Mouse (Mus musculus): Measurements from ENCODE around the gene Fcf1. TPM values are rescaled to one million over a fixed set of nuclear protein-coding genes. Genes with fewer than 3 reads are reported as not detected.
A peak's percentile ranks its signal among the peaks of the same experiment; 100 is the strongest.

The Fcf1 gene
- polyA plus RNA-seq (2017; shearing (Covaris generic)): 100 to 1,000 TPM; 194 to 216 (median 195) TPM

- peak; percentile 77 for ATAC-seq
Measured at GRCm38 (mm10) chr12:84970428-84971096, at the start of gene Fcf1, which contains the start of gene Arel1. Fcf1 (plus strand) TSS chr12:84970897. Arel1 (minus strand) TSS chr12:84970900.

DNA sequence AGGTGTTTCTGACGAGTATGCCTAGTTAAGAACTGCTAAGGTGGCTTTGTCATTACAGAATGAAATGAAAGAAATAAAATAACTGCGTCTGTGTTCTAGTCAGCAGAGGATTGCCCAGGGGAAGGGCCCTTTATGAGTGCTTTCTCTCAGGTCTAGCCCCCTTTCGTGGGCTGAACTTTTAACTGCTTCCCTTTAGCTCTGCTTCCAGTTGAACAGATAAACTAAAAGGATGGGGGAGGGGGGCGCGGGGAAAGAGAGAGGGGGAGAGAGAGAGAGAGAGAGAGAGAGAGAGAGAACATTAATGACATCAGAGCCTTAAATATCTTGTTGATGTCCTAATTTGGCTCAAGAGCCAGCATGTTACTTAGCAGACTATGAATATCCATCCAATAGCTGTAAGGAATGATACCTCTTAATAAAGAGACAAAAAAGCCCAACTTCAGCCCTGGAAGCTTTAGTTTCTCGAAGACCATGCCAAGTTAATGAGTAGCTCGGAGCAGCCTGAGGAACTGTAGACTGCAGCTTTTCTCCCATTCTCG is 48.7 kb upstream of the Fcf1 start:
- no peak for ATAC-seq

- ATAC-seq: no peak
Measured at GRCm38 (mm10) chr12:84924324-84924723, 46.4 kb upstream of the Fcf1 start.

- no peak for ATAC-seq
Measured at GRCm38 (mm10) chr12:84926542-84926941, 44.2 kb upstream of the Fcf1 start.

- no peak for ATAC-seq
Measured at GRCm38 (mm10) chr12:84932210-84932609, 38.5 kb upstream of the Fcf1 start.

DNA sequence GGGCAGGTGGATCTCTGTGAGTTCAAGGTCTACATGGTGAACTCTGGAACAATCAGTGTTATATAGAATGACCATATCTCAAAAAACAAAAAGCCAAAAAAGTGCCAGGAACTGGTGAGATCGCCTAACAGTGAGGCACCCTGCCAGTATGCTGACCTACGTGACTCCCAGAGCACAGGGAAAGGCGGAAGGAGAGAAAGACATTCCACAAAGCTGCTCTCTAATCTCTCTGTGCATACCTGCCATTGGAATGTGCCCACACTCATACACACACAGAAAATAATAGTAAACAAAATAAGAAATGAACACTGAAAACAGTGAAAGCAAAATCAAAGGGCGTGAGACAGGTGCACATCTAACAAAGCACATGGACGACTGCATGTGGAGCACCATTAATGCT is 35.4 kb upstream of the Fcf1 start:
- ATAC-seq: no peak

GRCm38 (mm10) chr12:84939117-84939516 is 31.6 kb upstream of the Fcf1 start:
- no peak for ATAC-seq

DNA sequence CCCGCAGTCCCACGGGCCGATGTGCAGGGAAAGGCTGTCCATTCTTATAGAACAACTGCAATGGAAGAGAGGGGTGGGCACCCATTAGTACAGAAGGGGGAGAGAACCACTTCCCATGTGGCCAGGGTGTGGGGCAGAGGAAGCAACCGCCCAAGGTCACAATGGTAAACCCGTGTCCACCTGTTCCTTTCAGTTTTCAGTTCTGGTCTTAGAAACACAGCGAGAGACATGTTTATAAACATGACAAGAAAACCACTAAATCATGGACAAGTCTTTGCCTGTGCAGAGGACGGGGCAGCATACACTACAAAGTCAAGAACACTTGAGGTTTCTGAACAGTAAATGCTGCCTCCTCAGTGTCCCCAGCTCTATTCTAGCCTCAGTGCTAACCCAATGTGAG is 30.4 kb upstream of the Fcf1 start:
- no peak for ATAC-seq

GRCm38 (mm10) chr12:84941717-84942116 is 29.0 kb upstream of the Fcf1 start:
- no peak for ATAC-seq

DNA sequence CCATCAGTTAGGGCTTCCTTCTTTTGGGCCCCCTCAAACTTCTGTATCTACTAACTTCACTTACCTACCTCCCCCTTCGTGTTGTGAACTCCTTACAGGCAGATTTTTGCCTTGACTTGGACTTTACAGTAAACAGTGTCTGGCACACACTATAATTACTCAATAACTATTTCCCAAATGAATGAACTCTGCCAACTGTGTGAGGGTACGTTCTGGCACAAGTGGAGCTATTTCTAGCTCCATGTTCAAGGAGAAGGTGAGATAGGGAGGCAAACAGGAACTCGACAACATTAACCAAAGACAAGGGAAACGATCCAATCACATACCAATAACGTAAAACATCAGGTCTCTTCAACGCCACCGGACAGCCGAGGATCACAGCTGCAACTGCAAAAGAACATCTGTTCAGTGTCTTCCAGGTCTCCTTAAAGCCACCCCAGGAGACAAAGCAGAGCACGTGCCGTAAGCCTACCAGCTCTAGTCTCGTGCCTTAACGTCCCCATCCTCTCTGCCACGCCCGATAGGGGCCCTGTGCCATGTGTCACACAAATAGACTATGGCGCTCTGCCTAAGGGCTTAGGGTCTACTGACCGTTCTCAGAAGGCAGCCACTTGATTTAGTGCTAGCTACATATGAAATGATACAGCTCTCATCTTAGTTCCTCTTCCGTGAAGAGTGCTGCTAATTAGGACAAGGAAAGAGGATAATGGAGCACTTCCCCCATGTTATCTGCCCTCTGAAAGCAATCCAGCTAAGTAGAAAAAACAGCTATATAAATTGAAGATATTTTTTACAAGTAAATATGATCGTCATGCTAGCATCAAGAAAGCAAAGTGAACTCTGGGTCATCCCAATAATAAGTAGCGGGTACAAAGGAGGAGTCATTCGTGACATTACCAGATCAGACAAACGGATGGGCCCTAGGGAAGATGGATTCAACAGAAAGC is 27.4 kb upstream of the Fcf1 start:
- no peak for ATAC-seq

DNA sequence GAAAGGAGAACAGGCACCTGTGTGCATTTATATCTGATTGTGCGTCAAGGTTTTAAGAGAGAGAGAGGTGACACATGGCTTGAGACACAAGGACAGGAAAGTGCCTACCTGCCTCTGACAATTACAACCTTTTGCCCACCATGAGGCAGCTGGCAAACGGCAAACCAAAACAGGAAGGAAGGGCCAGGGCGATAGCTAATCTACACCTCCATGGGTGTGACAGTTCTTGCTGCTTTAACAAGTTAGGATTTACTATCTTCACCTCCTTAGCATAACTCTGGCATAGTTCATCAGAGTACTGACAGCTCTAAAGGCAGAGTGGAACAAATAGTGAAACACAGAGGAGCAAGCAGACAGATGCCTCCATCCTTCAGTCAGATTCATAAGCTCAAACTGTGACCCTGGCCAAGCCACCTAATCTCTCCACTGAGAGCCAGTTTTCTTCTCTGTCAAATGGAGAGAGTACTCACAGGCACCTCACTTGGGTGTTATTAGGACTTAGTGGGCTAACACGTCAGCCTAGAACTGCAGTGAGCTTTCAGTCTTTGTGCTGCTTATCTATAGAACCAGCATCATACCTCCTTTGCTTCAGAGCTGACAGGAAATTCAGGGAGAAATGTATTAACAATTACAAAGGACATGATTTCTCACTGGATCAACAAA is 26.4 kb upstream of the Fcf1 start:
- no peak for ATAC-seq

DNA sequence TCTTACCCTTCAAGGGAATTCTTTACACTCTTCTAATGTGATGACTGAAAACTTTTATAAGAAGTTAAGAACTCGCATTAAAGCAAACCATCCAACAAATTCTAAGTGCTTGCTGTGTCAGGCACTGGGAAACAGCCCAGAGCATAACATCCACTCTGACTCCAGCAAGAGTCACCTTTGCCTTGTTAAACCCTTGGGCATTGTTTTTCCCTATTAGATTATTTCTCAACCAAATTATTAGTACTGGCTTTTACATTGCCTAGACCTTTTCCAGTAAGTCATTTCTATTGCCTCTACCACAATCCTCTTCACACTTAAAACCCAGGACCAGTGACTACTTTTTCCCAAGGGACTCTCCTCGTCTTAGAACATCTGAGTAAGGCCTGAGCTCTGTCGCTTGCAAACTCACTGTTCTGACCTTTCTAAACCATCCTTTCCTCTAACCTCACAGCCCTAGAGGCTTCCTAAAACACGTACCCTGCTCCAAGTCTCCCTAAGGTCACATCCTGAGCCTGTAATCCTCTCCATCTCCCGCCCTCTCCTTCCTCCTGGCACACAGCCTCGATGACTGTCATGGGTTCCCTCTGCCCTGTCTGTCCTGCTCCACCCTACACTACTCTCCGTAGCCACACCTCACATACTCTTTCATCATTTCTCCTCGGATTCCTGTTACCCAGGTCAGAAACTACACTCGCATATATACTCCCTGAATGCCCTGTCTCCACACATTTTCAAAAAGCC is 25.7 kb upstream of the Fcf1 start:
- no peak for ATAC-seq

GRCm38 (mm10) chr12:84947894-84948583 is 22.7 kb upstream of the Fcf1 start:
- no peak for ATAC-seq

GRCm38 (mm10) chr12:84948584-84949285 is 22.0 kb upstream of the Fcf1 start:
- no peak for ATAC-seq

- no peak for ATAC-seq
Measured at GRCm38 (mm10) chr12:84950763-84951162, 19.9 kb upstream of the Fcf1 start.

DNA sequence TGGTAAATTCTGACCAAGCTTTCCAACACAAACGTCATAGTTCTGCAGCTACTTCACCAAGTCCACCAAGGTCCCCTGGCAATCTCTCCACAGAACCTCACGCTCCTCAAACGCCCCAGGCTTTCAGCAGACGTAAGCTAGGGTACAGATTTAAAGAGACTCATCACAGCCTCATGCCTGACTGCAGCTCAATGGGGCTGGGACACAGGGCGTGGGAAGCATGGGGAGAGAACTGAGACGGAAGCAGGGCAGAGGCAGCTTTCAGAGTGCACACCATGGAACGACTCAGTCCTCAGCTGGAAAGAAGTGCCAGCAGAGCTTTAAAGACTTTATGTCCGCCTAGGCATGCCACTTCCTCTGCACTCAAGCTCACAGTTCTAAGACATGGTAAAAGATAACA is 19.2 kb upstream of the Fcf1 start:
- ATAC-seq: no peak

DNA sequence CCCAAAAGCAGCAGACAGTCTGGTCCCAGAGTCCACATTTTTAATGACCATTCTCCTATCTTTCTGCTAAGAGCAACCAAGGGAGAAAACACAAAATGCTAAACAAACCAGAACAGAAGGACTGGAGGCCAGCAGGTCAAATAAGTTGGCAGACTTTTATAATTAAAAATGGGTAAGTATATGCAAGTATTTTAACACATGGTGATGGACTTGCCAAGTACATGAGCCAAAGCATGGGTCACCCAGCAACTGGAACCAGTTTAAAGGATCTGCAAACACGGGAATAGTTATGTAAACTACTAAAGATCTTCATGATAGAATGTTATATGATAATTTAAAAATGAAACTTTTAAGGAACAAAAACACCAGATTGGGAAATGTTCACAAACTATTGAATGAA is 18.3 kb upstream of the Fcf1 start:
- ATAC-seq: no peak

- ATAC-seq: no peak
Measured at GRCm38 (mm10) chr12:84956317-84956716, 14.4 kb upstream of the Fcf1 start.

DNA sequence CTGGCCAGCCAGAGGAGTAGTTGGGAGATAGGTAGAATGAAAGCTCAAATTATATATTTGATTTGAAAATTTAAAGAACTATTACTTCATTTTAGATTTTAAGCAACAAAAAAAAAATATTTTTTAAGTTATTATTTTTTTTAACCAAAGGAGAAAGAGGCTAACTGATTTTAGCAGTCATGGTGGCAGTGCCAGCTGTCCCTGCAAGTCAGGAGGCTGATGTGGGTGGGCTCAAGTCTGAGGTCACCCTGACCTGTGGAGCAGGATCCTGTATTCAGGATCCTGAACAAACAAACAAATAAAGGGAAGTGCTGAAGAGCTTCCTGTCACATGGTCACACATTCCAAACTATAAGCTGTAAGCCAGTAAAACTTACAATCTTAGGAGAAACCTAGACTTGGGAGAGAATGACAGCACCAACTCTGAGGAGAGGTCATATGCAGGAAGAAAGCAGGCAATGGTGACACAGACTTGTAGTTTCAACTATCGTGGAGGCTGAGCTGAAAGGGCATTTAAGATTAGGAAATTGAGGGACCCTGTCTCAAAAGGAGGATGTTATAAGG is 11.8 kb upstream of the Fcf1 start:
- ATAC-seq: no peak

- ATAC-seq: no peak
Measured at GRCm38 (mm10) chr12:84962606-84963005, 8.1 kb upstream of the Fcf1 start.

All from inflammation-experienced regulatory T-cells, adult 6 months (primary cell).